Mouse (Mus musculus) gastrocnemius, postnatal 4 days (tissue): ENCODE measurements at regions not wholly inside any gene's neighbourhood (a gene's known extent, or its start where the extent isn't known, plus 50 kb on each side); places are given as distances from the start of the nearest gene placed in this dataset.
"Not testable (repeated sequence)": the region's sequence is repeated elsewhere in the genome, so short reads cannot be mapped to it uniquely, and the experiment has no call there.

Source experiments
- DNase-seq, 2 experiments: peaks; one replicate each; pipeline ENCODE4 v3.0.0; 2021 to 2022; ENCODE audit warnings: low spot score in 2 of 2, mixed read lengths in 2 of 2

GRCm38 (mm10) chr14:47920638-47921347 is 199.8 kb upstream of the Peli2 start:
- DNase-seq: no peak

DNA sequence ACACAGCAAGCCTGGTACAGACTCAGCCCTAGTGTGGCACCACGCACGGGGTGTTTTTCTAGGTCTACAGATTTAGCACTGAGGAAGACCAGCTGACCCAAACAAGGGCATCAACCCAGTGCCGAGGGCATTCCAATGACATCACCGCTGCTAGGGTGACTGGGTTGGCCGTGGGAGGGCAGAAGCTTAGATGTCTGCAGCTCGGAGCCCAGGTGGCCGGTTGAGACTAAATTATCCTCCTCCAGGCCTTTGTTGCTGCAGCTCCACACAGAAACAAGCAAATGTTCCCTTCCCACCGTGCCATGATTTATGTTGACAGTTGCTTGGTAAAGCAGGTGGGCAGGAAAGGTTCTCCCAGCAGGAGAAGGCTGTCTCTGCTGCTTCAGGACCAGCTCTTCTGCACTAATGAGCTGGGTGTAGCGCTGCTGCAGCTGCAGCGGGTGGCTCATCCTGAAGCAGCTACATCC is 198.8 kb upstream of the Peli2 start:
- no peak for DNase-seq

DNA sequence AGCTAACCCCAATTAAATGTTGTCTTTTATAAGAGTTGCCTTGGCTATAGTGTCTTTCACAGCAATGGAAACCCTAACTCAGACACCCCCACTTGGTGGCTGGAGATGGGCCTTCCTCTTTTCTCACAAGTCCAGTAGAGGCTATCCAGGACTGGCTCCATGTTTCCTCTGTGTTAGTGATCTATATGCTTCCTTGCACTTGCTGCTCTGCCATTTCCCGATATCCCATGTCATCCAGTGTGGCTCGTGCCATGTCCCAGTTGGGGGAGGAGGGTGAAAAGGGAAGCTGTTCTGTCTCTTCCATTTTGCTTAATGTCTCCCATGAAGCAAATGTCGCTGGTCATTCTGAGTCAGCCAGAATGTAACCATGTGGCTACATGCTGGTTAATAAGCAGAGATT is 194.2 kb upstream of the Peli2 start:
- no peak for DNase-seq

GRCm38 (mm10) chr14:47935401-47935800 is 185.2 kb upstream of the Peli2 start:
- no peak for DNase-seq

DNA sequence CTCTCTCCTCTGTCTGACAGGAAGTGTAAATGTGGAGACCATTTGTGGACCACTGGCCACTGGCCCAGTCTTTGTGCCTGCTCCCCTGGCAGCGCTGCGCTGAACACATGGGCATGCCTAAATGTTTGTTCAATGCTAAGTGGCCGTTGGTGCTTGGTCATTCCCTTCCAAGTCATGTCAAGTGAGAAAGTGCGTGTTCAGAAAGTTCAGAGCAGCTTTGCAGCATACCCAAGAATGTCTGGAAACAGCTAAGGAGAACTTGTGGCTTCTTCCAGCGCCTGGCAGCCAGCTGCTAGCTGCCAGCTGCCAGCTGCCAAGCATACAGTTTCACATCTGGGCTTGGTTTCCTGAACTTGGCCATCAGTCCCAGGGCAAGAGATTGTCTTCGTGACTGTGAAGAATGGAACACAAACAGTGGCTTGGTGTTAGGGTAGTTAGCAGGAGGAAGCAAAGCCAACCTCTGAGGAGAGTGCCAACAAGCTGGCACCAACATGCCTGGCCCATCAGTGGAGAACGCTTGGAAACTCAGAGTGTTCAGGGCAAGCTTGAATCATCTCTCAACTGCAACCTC is 183.5 kb upstream of the Peli2 start:
- DNase-seq: peak in 1 of 2 experiments; percentile 59

DNA sequence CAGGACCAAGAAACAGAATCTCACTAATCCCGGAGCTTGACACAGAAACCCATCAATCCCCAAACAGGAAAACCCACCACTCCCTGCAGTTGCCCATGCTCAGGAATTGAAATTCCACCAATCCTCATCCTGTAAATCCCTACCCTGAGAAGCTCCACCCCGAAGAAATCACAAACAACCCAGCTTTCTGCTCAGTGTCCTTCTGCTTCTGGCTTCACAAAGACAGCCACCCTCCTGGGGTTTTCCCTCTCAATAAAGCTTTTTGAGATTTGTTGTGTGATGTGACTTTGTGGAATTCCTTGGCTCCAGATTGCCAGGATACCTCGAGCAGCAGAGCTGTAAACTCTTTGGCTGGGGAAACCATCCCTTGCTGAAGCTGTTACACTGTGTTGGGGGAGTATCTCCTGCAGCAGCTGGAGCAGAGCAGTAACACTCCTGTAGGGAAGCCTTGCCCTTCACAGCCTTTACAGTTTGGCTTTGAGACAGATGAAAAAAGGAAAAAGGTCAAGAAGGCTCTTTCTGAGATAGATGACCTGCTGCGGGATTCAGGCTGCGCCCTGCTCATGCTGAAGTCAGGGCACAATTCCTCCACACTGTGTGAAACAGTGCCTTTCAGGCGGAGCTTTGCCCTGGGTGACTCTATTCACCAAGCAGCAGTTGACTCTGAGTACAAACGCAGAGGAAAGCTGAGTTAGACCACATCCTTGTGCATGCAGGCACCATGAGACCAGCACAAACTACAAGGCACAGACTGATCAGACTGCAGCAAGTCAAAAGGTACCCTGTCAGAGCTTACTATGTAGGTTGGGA is 180.6 kb upstream of the Peli2 start:
- DNase-seq: no peak

DNA sequence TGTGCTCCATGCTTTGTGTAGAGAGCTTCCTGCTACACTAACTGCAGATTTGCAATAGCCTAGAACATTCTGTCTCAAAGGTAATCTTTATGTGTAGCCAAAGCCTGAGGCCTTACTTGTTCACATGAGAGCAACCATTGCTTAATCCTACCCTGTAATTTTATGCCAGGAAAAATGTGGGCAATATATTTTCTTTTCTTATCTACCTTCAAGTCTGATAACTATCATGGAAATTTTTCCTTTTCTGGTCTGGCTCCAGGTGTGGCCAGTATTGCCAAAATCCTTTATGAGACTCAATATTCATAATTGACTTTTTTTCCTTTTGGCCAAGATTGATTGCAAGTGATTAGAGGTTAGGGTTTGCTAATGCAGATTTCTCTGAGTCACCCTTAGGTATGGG is 178.0 kb upstream of the Peli2 start:
- no peak for DNase-seq

DNA sequence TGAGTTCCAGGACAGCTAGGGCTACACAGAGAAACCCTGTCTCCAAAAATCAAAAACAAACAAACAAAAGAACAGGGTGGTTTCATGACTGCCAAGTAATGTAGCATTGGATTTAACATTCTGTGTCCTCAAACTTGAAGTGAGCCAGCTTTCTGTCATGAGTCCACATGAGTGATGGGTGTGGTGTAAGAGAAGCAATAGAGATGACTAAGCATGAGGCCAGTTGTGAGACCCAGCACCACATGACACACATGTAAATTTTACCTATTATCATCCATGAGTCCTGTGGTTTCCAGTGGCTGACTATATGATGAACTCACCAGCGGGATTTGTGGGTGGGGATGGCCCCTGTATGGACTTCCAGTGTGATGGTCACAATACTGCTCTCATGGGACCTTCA is 176.0 kb upstream of the Peli2 start:
- DNase-seq: no peak

DNA sequence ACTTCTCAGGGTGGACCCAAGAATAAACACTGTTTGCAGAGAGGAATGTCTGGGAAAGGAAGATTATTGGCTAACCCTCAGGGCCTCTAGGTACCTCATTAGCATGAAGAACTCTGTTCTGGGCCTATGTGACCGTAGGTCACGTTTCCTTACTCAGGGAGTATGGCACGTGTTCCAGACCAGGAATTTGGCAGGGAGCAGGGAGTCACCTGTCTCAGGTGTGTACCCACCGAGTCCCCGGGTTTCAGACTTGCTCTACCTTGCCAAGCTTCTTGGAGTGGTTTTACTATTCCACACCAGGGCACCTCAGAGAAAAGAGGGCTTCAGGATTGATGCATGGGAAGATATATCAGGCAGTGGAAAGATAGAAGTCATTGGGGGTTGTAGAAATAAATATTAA is 169.6 kb upstream of the Peli2 start:
- DNase-seq: no peak

- DNase-seq: no peak
Measured at GRCm38 (mm10) chr14:47958171-47958570, 162.5 kb upstream of the Peli2 start.

- no peak for DNase-seq
Measured at GRCm38 (mm10) chr14:47959366-47960280, 161.0 kb upstream of the Peli2 start.

DNA sequence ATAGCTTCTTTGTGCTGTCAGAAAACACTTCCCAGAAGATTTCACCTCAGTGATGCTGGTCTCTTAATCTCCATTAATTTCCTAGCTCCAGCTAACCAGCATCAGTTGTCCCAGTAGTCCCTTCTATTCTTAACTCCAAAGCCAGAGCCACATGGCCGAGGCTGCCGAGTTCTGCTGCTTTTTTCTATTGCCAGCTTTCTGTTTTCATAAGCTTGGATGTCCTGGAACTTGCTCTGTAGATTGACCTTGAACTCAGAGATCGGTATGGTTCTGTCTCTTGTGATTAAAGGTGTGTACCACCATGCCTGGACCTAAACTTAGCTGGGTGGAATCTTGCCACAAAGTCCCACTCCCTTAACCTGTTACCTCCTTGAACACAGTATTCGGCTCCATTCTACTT is 155.8 kb upstream of the Peli2 start:
- not testable (repeated sequence) for DNase-seq

DNA sequence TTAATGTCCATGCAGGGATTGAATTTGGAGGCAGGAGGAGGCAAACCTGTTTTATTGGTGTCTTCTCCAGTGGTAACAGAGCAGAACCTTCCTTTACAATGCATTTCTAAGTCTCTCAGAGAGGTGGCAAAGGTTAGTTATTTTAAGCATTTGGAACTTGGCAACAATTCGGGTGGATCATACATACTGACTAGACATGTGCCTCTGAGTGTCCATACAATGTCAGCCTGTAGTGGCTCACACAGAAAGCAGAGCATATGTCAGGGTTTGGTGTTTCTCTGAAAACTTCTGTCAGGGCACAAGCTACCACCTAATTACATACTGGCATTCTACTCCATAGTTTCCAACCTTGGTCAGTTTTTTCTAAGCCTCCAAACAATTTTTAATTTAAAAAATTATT is 150.8 kb upstream of the Peli2 start:
- DNase-seq: no peak

DNA sequence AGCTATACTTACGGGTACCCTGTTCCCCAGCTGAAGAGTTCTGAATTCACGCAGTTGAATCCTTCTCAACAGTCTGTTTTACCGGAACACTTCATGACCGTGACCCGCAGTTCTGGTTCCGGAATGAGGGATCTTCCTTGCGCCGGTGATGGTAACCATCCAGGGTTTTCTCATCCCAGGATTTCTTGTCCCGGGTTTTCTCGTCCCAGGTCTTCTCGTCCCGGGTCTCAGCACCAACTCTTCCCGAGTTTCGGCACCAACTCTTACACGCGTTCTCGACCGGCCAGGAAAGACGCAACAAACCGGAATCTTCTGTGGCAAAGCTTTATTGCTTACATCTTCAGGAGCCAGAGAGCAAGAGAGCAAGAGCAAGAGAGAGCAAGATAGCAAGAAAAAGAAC is 147.5 kb upstream of the Peli2 start:
- DNase-seq: not testable (repeated sequence)

DNA sequence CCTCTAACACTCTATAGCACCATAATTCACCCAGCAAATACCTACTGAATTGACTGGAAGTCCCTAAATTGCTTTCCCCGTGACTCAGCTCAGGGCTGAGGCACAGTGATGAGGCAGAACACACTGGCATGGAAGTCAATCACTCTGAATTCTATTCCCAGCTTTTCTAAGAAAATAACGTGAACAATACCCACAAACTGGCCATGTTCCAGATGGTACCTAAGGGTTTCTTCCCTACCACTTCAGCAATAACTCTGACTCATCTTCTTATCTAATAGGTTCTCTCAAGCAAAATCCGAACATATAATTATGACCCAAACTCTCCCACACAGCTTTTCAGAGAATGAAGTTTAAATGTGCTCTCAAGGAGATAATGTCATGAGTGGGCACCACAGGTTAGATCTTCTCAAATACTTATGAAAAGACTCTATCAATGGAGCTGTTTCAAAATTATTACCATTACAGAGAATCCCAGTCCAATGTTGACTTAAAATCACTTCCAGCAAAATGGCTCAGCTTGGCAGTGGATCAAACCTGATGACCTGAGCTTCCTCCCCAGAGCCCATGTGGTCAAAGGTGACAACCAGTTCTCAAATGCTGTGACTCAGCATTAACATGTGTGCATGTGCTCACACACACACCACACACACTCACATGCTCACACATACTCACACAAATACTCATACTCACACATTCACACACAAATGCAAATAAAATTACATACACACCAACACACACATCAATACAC is 137.5 kb upstream of the Peli2 start:
- no peak for DNase-seq

- peak in 1 of 2 experiments; percentile 22 for DNase-seq
Measured at GRCm38 (mm10) chr14:47986483-47986882, 134.1 kb upstream of the Peli2 start.

DNA sequence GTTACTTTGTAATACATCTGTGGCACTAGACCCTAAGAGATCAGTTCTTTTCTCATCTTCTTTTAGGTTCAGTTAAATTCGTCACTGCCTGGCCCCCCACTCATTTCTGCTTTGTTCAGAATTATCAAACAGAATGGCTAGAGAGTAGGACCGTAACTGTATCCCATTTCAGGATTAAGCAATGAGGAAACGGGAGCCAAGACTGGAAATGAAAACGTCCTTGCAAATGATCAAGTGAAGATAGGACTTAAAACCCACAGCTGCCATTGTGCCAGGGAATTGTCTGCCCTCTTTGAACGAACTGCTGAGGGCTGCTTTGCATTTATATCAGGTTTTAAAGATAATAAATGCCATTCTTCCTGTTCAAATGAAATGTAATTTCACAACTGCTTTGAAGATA is 133.7 kb upstream of the Peli2 start:
- DNase-seq: no peak

DNA sequence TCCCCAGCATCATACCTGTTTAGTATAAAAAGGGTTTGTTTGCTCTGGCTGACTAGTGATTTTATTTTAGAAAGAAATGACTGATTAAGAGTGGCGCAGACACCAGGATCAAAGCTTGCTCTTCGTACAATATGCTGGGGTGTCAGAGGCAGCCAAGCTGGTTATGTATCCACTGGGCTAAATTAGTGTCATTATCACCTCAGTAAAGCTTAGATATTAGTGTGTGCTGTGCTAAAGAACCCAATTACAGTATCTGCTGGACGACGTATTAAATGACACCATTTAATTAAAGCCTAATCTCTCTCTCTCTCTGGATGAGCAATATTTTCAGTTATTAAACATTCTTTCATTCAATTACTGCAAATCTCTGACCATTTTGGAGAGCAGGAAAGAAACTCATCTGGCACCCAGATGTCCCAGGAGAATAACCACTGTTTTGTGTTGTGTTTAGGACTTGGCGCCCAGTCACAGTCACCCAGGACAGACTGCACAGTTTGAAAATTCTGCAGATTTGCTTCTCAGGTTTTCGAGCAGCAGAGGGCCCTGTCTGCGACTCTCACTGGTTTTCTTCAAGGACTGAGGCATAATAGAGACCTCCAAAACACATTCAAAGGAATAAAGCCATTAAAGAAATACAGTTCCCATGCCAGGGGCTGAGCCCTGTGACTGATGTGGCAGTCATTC is 133.1 kb upstream of the Peli2 start:
- DNase-seq: no peak

DNA sequence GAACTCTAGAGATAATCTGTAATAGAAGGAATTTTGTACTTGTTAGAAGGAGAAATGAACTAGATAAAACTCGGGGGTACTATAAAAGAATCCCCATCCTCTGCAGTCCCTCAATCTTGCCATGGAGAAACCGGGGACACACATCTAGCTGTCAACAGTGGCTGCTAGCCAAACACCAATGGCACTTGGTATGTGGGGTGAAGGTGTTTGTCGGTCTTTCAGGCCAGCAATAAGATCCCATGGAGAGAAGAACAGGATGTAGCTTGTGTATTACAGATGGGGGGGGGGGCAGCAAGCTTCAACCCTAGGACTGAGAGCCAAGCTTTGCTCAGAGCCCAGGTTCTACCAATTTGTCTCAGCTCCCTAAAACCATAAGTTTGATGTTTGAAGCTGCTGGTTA is 132.5 kb upstream of the Peli2 start:
- DNase-seq: no peak

GRCm38 (mm10) chr14:47989315-47989714 is 131.3 kb upstream of the Peli2 start:
- DNase-seq: no peak
